Mouse (Mus musculus): ENCODE data around the gene Gnl2. TPM values are rescaled to one million over a fixed set of nuclear protein-coding genes. Genes with fewer than 3 reads are reported as not detected.

Gnl2 gene
- polyA plus RNA-seq, 1 experiment from 2014 or later = 88.7 TPM

DNA sequence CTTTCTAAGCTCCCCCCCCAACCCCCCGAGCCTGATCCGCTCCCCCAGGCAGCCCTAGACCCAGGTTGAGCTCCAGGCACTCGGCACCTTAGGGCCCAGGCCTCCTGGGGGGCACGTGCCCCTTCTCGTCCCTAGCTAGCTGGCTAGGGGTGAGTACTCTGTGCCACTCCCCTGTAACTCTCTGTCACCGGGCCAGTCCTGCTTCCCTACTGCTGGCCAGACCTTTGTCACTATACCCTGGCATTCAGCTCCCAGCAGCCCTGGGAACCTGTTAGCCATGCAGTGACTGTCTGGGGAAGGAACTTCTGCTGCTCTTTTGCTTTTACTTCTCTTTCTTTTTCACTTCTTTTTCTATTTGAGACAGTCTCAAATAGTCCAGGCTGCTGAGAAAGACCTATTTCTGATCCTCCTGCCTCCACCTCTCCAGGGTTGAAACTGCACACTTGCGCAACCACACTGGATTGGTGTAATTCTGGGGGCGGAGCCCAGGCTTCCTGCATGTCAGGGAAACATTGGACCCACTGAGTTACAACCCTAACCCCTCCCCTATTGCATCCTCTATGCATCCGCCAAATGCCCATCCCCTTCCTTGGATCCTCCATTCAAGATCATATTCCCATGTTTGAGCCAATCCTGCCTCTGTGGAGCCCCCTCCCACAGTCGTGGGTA lies 18.8 kb upstream of the Gnl2 start:
- Histone ChIP-seq H3K9me3 (ENCODE audit: control insufficient read depth, low read length) (no peaks in the 10 kb centered on the region), H3K4me3 (ENCODE audit: low read depth, low read length) (no peak overlapping the region), H3K36me3 (ENCODE audit: control insufficient read depth, insufficient read depth, low read length) (no peaks in the 10 kb centered on the region), H3K27me3 (ENCODE audit: control insufficient read depth, insufficient read depth, low read length) (no peaks in the 10 kb centered on the region), H3K27ac (ENCODE audit: low read depth, low read length) (no peak overlapping the region), H3K4me2 (no peak overlapping the region), H3K4me1 (ENCODE audit: control insufficient read depth, insufficient read depth, low read length) (no peaks in the 10 kb centered on the region), H3K9ac (ENCODE audit: low read length) (no peak overlapping the region)
- no peak for ATAC-seq (ENCODE audit: low FRiP score)
- 82% methylated on average over 10 of the region's 10 CpGs for WGBS
- DNase-seq (ENCODE audit: low spot score, missing footprints) = no peak

DNA sequence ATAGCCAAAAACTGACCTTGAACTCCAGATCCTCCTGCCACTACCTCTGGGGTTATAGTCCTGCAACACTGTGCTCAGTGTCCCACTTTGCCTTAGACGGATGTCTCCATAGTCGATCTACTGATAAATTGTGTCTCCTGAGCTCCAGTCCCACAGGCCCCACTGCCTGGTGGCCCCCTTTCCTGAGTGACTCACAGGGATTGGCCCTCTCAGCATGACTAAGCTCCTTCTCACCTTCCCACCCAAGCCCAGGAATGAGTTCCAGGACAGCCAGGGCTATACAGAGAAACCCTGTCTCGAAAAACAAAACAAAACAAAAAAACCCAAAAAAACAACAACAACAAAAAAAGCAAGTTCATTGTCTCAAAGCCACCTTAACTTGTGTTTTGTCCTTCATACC lies 16.8 kb upstream of the Gnl2 start:
- H3K4me2 ChIP-seq = no peak overlapping the region
- H3K4me3 ChIP-seq (ENCODE audit: low read depth, low read length) = no peak overlapping the region
- H3K4me1 ChIP-seq (ENCODE audit: control insufficient read depth, insufficient read depth, low read length) = no peaks in the 10 kb centered on the region
- H3K27ac ChIP-seq (ENCODE audit: low read depth, low read length) = no peak overlapping the region
- no peaks in the 10 kb centered on the region for H3K36me3 ChIP-seq (ENCODE audit: control insufficient read depth, insufficient read depth, low read length)
- no peak for DNase-seq (ENCODE audit: low spot score, missing footprints)
- H3K9me3 ChIP-seq (ENCODE audit: control insufficient read depth, low read length) = no peaks in the 10 kb centered on the region
- ATAC-seq (ENCODE audit: low FRiP score) = no peak
- H3K9ac ChIP-seq (ENCODE audit: low read length) = no peak overlapping the region
- no peaks in the 10 kb centered on the region for H3K27me3 ChIP-seq (ENCODE audit: control insufficient read depth, insufficient read depth, low read length)
- WGBS = 96% methylated on average over 3 of the region's 3 CpGs

DNA sequence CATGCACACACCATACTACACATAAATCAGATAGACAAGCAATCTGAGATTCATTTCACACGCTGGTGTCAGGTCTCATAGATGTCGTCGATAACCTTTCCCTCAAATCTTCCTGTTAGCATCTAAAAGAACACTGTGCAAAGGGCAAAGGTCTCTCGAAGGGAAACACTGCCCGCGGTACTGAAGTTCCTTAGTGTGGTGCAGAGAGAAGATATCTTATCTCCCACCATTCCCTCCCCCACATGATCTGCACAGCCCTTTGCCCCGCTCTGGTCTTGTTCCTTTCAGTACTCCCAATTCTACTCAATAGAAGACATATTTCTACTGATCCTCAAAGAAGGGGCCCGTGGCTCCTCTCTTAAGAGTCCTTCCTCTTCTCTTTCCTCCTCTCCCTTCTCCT lies 13.4 kb upstream of the Gnl2 start:
- WGBS = 85% methylated on average over 8 of the region's 8 CpGs
- ATAC-seq (ENCODE audit: low FRiP score) (no peak), DNase-seq (ENCODE audit: low spot score, missing footprints) (peak; percentile 75)
- Histone ChIP-seq H3K27me3 (ENCODE audit: control insufficient read depth, insufficient read depth, low read length) (no peaks in the 10 kb centered on the region), H3K9me3 (ENCODE audit: control insufficient read depth, low read length) (no peaks in the 10 kb centered on the region), H3K9ac (ENCODE audit: low read length) (no peak overlapping the region), H3K36me3 (ENCODE audit: control insufficient read depth, insufficient read depth, low read length) (no peaks in the 10 kb centered on the region), H3K4me3 (ENCODE audit: low read depth, low read length) (no peak overlapping the region), H3K4me2 (no peak overlapping the region), H3K4me1 (ENCODE audit: control insufficient read depth, insufficient read depth, low read length) (no peaks in the 10 kb centered on the region), H3K27ac (ENCODE audit: low read depth, low read length) (no peak overlapping the region)

DNA sequence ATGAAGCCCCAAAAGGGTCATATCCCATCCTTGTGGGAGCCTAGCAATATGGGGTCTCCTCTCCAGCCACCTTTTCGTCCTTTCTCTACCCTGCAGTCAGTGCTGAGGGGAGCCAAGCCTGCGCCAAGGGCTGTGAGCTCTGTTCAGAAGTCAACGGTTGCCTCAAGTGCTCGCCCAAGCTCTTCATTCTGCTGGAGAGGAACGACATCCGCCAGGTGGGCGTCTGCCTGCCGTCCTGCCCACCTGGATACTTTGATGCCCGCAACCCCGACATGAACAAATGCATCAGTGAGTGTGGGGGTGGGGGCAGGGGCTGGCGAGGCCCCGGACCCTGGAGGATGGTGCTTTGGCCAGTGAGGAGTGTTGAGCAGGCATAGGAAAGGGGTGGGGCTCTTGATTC lies 11.5 kb upstream of the Gnl2 start:
- DNase-seq (ENCODE audit: low spot score, missing footprints) (no peak), ATAC-seq (ENCODE audit: low FRiP score) (no peak)
- Histone ChIP-seq H3K27me3 (ENCODE audit: control insufficient read depth, insufficient read depth, low read length) (no peaks in the 10 kb centered on the region), H3K4me2 (no peak overlapping the region), H3K36me3 (ENCODE audit: control insufficient read depth, insufficient read depth, low read length) (no peaks in the 10 kb centered on the region), H3K9ac (ENCODE audit: low read length) (no peak overlapping the region), H3K27ac (ENCODE audit: low read depth, low read length) (no peak overlapping the region), H3K4me1 (ENCODE audit: control insufficient read depth, insufficient read depth, low read length) (no peaks in the 10 kb centered on the region), H3K9me3 (ENCODE audit: control insufficient read depth, low read length) (no peaks in the 10 kb centered on the region), H3K4me3 (ENCODE audit: low read depth, low read length) (no peak overlapping the region)
- 57% methylated on average over 12 of the region's 12 CpGs for whole genome bisulfite sequencing

DNA sequence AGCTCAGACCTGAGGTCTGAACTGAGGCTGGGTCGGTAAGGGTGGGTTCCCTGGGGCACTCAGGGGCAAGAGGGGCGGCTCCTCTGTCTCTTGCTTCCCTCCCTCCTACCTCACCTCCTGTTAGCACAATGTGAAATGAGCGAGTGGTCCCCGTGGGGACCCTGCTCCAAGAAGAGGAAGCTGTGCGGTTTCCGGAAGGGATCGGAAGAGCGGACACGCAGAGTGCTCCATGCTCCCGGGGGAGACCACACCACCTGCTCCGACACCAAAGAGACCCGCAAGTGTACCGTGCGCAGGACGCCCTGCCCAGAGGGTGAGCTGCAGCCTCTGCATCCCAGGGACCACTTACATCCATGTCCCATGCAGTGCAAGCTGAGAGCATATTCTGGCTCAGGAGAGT lies 8.9 kb upstream of the Gnl2 start:
- H3K4me3 ChIP-seq (ENCODE audit: low read depth, low read length) = no peak overlapping the region
- no peak overlapping the region for H3K4me2 ChIP-seq
- ATAC-seq (ENCODE audit: low FRiP score) (no peak), DNase-seq (ENCODE audit: low spot score, missing footprints) (no peak)
- no peak overlapping the region for H3K27ac ChIP-seq (ENCODE audit: low read depth, low read length)
- H3K9me3 ChIP-seq (ENCODE audit: control insufficient read depth, low read length) = no peaks in the 10 kb centered on the region
- no peaks in the 10 kb centered on the region for H3K4me1 ChIP-seq (ENCODE audit: control insufficient read depth, insufficient read depth, low read length)
- no peaks in the 10 kb centered on the region for H3K27me3 ChIP-seq (ENCODE audit: control insufficient read depth, insufficient read depth, low read length)
- WGBS = 63% methylated on average over 15 of the region's 15 CpGs
- H3K36me3 ChIP-seq (ENCODE audit: control insufficient read depth, insufficient read depth, low read length) = no peaks in the 10 kb centered on the region
- no peak overlapping the region for H3K9ac ChIP-seq (ENCODE audit: low read length)

DNA sequence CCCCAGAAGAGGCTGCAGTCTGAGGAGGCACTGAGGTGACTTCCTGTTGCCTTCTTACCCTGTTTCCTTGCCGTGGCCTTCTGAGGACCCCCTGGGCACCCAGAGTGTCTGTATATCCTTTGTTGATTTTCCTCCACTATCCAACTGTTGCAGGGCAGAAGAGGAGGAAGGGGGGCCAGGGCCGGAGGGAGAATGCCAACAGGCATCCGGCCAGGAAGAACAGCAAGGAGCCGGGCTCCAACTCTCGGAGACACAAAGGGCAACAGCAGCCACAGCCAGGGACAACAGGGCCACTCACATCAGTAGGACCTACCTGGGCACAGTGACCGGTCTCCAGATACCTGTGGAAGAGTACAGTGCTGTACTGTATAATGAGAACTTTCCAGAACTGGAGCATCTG lies 8.2 kb upstream of the Gnl2 start:
- Histone ChIP-seq H3K27me3 (ENCODE audit: control insufficient read depth, insufficient read depth, low read length) (no peaks in the 10 kb centered on the region), H3K9me3 (ENCODE audit: control insufficient read depth, low read length) (no peaks in the 10 kb centered on the region), H3K4me1 (ENCODE audit: control insufficient read depth, insufficient read depth, low read length) (no peaks in the 10 kb centered on the region), H3K36me3 (ENCODE audit: control insufficient read depth, insufficient read depth, low read length) (no peaks in the 10 kb centered on the region), H3K9ac (ENCODE audit: low read length) (no peak overlapping the region), H3K4me2 (no peak overlapping the region), H3K27ac (ENCODE audit: low read depth, low read length) (no peak overlapping the region), H3K4me3 (ENCODE audit: low read depth, low read length) (no peak overlapping the region)
- no peak for ATAC-seq (ENCODE audit: low FRiP score)
- no peak for DNase-seq (ENCODE audit: low spot score, missing footprints)
- 86% methylated on average over 6 of the region's 6 CpGs for WGBS

DNA sequence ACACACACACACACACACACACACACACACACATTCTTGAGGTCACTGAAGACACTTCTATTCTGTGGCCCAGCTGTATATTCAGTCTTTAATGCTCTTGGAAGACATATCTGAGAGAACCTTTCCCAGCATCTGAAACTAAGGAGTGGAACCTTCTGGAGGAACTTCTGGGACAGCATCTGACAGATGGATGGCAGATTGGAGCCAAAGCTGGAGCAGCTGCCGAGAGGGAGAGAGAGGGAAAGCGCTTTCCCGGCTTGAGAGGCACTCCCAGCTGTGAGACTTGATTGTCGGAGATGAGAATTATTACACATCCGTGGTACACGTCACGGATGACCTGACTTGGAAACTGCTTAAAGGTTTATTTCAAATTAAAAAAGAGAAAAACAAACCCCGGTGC lies 7.7 kb upstream of the Gnl2 start:
- ATAC-seq (ENCODE audit: low FRiP score) = no peak
- no peaks in the 10 kb centered on the region for H3K4me1 ChIP-seq (ENCODE audit: control insufficient read depth, insufficient read depth, low read length)
- H3K9ac ChIP-seq (ENCODE audit: low read length) = no peak overlapping the region
- WGBS = 80% methylated on average over 8 of the region's 8 CpGs
- no peak for DNase-seq (ENCODE audit: low spot score, missing footprints)
- no peaks in the 10 kb centered on the region for H3K9me3 ChIP-seq (ENCODE audit: control insufficient read depth, low read length)
- no peaks in the 10 kb centered on the region for H3K27me3 ChIP-seq (ENCODE audit: control insufficient read depth, insufficient read depth, low read length)
- H3K4me3 ChIP-seq (ENCODE audit: low read depth, low read length) = no peak overlapping the region
- H3K36me3 ChIP-seq (ENCODE audit: control insufficient read depth, insufficient read depth, low read length) = no peaks in the 10 kb centered on the region
- H3K4me2 ChIP-seq = no peak overlapping the region
- no peak overlapping the region for H3K27ac ChIP-seq (ENCODE audit: low read depth, low read length)

DNA sequence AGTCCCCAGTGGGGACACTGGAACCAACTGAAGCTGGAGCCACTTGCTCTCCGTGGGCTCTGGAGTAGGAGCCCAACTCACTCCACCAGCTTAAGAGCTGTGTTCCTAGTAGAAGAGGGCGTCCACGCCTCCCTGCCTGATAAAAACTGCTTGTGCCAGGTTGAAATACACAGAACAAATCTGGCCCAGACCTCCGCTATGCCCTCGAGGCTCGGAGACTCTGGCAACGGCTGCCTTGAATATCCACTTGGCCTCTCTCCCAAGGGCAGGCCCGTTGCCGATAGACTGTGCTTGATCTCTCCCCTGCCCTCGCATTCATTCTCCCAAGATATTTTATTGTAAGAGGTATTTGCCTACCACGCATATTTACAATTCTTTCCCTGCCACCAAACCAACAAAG lies 1.0 kb downstream of the Gnl2 start:
- Histone ChIP-seq H3K9ac (ENCODE audit: low read length) (no peak overlapping the region), H3K27ac (ENCODE audit: low read depth, low read length) (no peak overlapping the region), H3K4me1 (ENCODE audit: control insufficient read depth, insufficient read depth, low read length) (no peaks in the 10 kb centered on the region), H3K36me3 (ENCODE audit: control insufficient read depth, insufficient read depth, low read length) (no peaks in the 10 kb centered on the region), H3K4me3 (ENCODE audit: low read depth, low read length) (no peak overlapping the region), H3K9me3 (ENCODE audit: control insufficient read depth, low read length) (no peaks in the 10 kb centered on the region), H3K27me3 (ENCODE audit: control insufficient read depth, insufficient read depth, low read length) (no peaks in the 10 kb centered on the region), H3K4me2 (no peak overlapping the region)
- WGBS = 87% methylated on average over 11 of the region's 11 CpGs
- no peak for DNase-seq (ENCODE audit: low spot score, missing footprints)
- ATAC-seq (ENCODE audit: low FRiP score) = no peak

DNA sequence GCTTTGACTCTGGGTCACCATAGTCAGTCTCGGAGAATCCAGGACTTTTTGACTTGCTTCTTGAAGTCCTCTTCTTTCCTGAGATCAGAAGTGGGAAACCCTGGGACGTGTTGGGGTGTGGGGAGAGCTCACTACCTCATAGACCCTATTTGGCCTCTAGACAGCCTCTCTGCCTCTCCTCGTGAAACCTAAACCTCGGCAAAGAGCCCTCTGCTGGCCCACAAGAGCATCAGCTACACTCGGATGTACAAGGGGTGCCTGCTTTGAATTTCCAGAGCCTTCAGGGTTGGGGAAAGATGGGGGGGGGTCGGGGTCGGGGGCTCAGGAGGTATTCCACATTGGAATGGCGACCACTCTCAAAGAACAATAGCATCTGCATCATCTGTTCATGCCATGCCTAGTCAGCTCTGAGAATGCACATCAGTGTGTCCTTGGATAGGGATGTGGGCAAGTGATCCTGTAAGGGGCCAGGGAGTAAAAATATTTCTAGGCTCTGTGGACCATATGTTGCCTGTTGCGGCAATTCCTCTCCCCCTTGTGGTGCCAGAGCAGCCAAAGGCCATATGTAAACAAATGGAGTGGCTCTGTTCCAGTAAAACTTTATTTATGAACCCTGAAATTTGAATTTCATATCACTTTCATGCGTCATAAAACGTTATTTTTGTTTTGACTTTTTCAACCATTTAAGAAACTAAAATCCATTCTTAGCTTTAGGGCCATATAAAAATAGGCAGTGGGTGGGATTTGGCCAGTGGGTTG lies 4.6 kb downstream of the Gnl2 start:
- no peak for ATAC-seq (ENCODE audit: low FRiP score)

More for the DNA sequence above, 4.6 kb downstream of the Gnl2 start:
- no peak overlapping the region for H3K4me3 ChIP-seq (ENCODE audit: low read depth, low read length)
- no peak overlapping the region for H3K27ac ChIP-seq (ENCODE audit: low read depth, low read length)
- no peak for DNase-seq (ENCODE audit: low spot score, missing footprints)
- H3K4me2 ChIP-seq = no peak overlapping the region
- no peaks in the 10 kb centered on the region for H3K36me3 ChIP-seq (ENCODE audit: control insufficient read depth, insufficient read depth, low read length)
- H3K4me1 ChIP-seq (ENCODE audit: control insufficient read depth, insufficient read depth, low read length) = no peaks in the 10 kb centered on the region
- no peak overlapping the region for H3K9ac ChIP-seq (ENCODE audit: low read length)
- 32% methylated on average over 11 of the region's 11 CpGs for WGBS
- H3K9me3 ChIP-seq (ENCODE audit: control insufficient read depth, low read length) = no peaks in the 10 kb centered on the region
- H3K27me3 ChIP-seq (ENCODE audit: control insufficient read depth, insufficient read depth, low read length) = no peaks in the 10 kb centered on the region

All from midbrain, embryonic 11.5 days (tissue).